Mouse (Mus musculus) heart, postnatal 10 days (tissue): ENCODE measurements around the gene Lrrc4. TPM values are rescaled to one million over a fixed set of nuclear protein-coding genes. Genes with fewer than 3 reads are reported as not detected.

ENCODE experiments used
- DNase-seq, 2 experiments: peaks; one replicate each; pipeline ENCODE4 v3.0.0; 2021
- intact Hi-C: fragments of 180-260 bp; cut with DNase I; formaldehyde crosslinking; loops from one replicate; pipeline ENCODE4 v1.15.1; 2025
- total RNA-seq, 2 experiments: library from RNA; stranded (reverse); gene quantifications; 2 replicates each; pipeline ENCODE4 v1.2.3; 2021

Gene Lrrc4
- under 1 TPM; 0.42 to 0.43 TPM for total RNA-seq

- intact Hi-C loops, result loop anchor here (5.0 to 10.0 kb wide), 2 partner anchors 244 to 296 kb away; no protein-coding TSS in a partner anchor
These were observed at the start of gene Lrrc4 for GRCm38 (mm10) chr6:28831011-28831853. TSS of gene Lrrc4 (minus strand) at chr6:28831747.

GRCm38 (mm10) chr6:28880909-28881308, 49.4 kb upstream of the Lrrc4 start:
- DNase-seq, result no peak
- intact Hi-C loops, result no loop called here

More at GRCm38 (mm10) chr6:28831011-28831853, at the start of gene Lrrc4:
- DNase-seq, result no peak

- intact Hi-C loops, result no loop called here
- DNase-seq, result no peak
These were observed 47.8 kb upstream of the Lrrc4 start for GRCm38 (mm10) chr6:28879315-28879714.

GRCm38 (mm10) chr6:28877945-28878666, 46.6 kb upstream of the Lrrc4 start:
- intact Hi-C loops, result no loop called here
- DNase-seq, result no peak

- intact Hi-C loops, result no loop called here
- DNase-seq, result no peak
These were observed 44.9 kb upstream of the Lrrc4 start for GRCm38 (mm10) chr6:28876492-28876891.

GRCm38 (mm10) chr6:28875333-28875732, 43.8 kb upstream of the Lrrc4 start:
- DNase-seq, result no peak
- intact Hi-C loops, result no loop called here

- no peak for DNase-seq
- intact Hi-C loops, result no loop called here
These were observed 43.2 kb upstream of the Lrrc4 start for GRCm38 (mm10) chr6:28874759-28875158.

GRCm38 (mm10) chr6:28874053-28874452, 42.5 kb upstream of the Lrrc4 start:
- DNase-seq, result no peak
- intact Hi-C loops, result no loop called here

GRCm38 (mm10) chr6:28872421-28872795, 40.9 kb upstream of the Lrrc4 start:
- intact Hi-C loops, result no loop called here
- DNase-seq, result no peak

- intact Hi-C loops, result no loop called here
- no peak for DNase-seq
These were observed 40.3 kb upstream of the Lrrc4 start for GRCm38 (mm10) chr6:28871725-28872420.

- intact Hi-C loops, result no loop called here
- no peak for DNase-seq
These were observed 36.1 kb upstream of the Lrrc4 start for GRCm38 (mm10) chr6:28867516-28868251.

GRCm38 (mm10) chr6:28866206-28866605, 34.7 kb upstream of the Lrrc4 start:
- no peak for DNase-seq
- intact Hi-C loops, result no loop called here

GRCm38 (mm10) chr6:28865112-28865511, 33.6 kb upstream of the Lrrc4 start:
- intact Hi-C loops, result no loop called here
- DNase-seq, result no peak

GRCm38 (mm10) chr6:28864684-28865083, 33.1 kb upstream of the Lrrc4 start:
- intact Hi-C loops, result no loop called here
- peak in 1 of 2 experiments; percentile 22 for DNase-seq

GRCm38 (mm10) chr6:28862304-28862703, 30.8 kb upstream of the Lrrc4 start:
- intact Hi-C loops, result no loop called here
- DNase-seq, result no peak

- DNase-seq, result no peak
- intact Hi-C loops, result no loop called here
These were observed 29.4 kb upstream of the Lrrc4 start for GRCm38 (mm10) chr6:28860922-28861321.

GRCm38 (mm10) chr6:28860450-28860849, 28.9 kb upstream of the Lrrc4 start:
- intact Hi-C loops, result no loop called here
- DNase-seq, result no peak

- DNase-seq, result no peak
- intact Hi-C loops, result no loop called here
These were observed 27.5 kb upstream of the Lrrc4 start for GRCm38 (mm10) chr6:28859094-28859493.

GRCm38 (mm10) chr6:28857198-28858180, 25.9 kb upstream of the Lrrc4 start:
- no peak for DNase-seq
- intact Hi-C loops, result no loop called here
